Mouse (Mus musculus) lung, postnatal 4 days (tissue): ENCODE measurements around the gene Fam196b.

ENCODE experiments used
- DNase-seq, 2 experiments: peaks; one replicate each; pipeline ENCODE4 v3.0.0; 2021

The Fam196b gene

DNA sequence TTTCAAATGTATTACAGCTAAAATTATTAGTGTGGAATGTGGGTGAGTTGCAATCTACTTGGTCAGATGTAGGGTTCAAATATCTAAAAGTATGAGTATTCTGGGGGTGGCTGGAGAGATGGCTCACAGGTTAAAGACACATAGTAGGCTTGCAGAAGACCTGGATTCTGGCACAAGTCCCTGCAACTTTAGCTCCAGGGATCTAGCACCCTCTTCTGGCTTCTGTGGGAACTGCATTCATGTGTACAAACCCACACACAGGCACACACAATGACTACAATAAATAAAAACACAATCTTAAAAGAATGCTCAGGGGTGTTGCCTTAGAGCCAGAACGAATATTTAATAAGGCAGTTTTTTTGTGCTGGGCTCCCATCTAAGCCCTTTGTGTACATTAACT is 23.3 kb downstream of the Fam196b start:
- DNase-seq = no peak

DNA sequence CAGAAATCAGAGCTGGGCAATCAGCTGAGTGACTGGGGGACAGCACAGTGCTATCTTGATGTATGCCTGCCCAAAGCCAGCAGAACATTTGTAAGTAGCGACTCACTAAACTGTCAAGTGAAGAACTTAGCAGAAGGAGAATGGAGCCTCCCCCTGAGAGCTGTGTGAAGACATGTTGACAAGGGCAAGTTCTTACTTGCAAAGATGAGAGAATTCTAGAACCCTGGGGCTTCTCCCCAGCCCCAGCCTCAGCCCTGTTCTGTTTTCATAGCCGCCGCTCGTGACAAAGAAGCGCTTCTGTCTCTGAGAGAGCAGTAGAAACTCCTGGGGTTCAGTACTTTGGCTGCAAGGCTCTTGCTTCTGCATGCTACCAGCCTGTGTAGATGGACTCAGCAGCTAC is 25.1 kb downstream of the Fam196b start:
- no peak for DNase-seq

DNA sequence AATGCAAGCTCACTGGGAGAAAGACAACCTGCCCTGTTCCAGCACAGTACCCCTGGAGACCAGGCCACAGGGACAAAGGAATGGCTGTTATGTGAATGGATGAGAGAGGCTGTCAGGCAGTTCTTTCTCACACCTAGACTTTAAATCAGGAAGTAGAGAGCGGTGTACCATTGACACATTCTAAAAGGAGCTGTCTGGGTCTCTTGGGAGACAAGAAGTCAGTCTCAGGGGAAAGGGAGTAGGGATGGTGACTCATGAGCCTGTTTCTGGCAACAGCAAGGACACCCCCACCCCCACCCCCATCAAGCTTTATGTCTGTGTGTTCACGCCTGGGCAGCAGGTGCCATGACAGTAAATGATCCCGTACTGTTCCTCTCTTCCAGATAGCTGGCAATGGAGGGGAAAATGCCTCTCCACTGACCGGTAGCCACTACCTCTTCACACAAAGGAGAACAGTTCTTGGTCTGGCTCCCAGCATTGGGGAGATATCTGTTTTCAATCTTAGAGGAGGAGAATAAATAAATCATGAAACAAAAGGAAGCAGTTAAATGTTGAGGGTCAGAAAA is 29.2 kb downstream of the Fam196b start:
- no peak for DNase-seq

DNA sequence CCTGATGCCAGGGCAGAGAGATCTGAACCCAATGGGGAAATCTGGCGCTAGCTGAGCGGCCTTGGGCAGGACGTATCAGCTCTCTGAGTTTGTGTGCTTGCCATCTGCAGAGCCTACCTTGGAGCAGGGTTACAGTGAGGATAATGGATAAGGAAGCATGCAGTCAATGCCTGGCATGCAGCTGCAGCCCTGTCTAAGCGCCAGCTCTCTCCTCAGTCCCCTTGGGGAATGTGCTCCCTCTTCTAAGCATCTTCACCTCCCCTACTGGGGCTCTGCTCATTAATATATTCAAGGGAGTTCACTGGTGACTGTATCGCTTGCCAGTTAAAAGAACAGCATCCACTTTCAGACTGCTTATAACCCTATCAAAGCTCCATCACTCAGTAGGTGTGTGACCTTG is 29.7 kb downstream of the Fam196b start:
- no peak for DNase-seq

DNA sequence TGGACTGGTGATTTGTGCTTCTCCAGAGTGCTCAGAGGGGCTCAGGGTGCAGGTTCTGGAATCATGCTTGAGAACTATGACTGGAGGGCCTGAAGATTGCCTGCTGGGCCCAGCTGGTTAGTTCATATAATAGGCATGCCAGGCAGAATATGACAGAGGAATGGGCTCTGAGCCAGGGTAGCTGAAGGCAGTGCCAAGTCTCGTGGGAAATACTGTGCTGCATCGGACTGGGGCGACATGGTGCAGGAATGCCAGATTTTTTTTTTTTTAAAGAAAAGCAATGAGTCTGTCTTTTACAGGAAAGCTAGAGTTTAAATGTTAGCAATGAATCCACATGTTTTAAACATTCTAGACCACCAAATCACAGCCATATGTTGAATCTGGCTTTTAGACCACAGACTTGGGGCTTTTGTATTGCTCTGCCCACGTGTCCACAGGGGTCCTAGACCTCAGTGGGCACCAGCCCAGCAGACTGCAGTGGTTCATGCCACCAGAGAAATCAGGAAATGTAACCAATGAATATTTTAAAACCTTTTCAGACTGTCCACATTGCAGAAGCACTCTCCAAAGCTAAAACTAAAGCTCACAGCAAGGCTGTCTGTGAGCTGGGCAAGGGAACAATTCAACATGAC is 33.8 kb downstream of the Fam196b start:
- peak; percentile 62 to 79 for DNase-seq

DNA sequence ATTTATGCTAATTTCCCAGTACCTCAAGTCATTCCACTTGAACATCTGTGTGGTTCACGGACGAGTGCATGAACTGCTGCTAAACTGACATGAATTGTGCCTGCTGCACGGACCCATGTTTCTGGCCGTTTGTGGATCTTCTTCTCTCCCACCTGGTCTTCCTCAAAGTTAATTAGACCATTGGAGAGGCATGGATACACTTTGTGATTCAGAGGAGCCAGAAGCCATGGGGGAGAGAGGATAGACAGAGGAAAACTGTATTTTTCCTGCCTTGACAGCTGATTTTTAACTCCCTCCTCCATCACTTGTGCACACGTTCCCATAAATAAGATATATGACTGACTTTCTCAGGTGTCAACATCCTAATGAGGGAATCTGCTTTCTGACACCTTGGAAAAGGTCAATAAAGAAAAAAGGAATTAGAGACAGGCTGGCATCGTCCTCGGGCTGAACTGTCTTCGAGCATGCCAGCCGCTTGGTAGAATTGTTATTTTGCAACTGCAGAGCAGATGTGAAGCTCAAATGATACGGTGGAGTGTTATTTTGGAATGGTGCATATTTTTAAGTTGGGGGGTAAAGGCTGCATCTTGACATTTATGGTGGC is 34.9 kb downstream of the Fam196b start:
- DNase-seq = no peak

DNA sequence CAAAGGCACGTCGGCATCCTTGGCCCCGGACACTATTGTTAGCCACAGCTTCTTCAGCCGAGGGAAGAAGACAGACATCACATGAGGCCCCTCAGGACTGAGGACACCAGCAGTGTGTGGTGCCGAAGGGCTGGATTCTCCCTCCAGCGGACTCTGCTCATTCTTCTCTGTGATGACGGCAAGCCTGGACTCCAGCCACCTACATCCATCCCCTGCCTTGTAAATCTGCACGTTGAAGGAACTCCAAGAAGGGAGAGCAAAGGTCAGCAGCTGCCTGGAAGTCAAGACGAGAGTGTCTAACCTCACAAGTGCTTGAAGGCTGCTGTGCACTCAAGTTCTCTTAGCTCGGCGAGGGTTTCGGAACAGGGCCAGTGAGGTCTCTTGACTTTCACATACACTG is 40.8 kb downstream of the Fam196b start:
- DNase-seq = no peak

DNA sequence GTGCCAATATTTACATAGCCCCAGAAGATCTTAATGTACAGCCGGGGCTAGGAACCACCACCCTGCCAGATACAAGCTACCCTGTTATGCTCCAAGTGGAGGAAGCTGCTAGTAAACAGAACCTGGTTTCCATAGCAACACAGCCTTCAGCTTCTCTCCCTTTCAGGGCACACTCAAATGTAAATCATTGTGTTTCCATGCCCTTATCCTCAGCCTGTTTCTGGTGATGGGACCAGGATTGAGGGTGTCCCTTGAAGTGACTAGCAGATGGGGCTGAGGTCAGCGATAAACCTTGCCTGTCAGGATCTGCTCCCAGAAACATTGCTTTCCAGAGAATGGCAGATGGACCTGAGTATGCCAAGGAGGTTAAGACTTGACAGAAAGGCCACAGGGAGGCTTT is 41.5 kb downstream of the Fam196b start:
- DNase-seq = no peak

DNA sequence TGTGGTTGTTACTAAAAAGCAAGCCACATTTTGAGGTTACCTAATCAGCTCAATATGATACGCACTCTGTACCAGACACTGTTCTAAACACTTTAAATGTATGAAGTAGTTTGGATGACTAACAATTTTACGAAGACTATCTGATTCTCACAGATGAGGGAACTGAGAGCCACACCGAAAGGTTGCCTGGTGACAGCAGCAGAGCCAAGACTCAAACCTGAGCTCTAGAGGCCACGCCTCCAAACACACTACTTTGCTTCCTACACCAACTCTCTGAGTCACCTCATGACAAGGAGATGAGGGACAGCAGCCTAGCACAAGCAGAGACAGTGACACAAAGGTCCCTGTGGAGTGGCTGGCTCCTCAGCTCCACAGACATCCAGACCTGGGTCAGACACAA is 57.6 kb downstream of the Fam196b start:
- DNase-seq = no peak

DNA sequence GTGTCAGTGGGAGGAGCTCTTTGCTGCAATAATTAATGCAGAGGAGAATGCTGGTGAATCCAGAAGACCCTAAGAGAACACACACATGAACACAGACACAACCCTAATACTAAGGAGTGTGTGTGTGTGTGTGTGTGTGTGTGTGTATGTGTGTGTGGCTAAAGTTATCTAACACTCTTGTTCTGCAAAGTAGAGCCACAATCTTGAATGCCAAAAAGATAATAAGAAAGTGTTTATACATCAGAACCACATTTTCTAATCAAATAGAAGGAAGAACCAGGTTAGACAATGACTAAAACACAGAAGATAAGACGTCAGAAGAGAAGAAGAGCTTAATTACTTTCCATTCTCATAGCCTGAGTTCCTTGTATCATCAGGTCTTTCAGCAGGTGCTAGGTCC is 60.9 kb downstream of the Fam196b start:
- DNase-seq = no peak

DNA sequence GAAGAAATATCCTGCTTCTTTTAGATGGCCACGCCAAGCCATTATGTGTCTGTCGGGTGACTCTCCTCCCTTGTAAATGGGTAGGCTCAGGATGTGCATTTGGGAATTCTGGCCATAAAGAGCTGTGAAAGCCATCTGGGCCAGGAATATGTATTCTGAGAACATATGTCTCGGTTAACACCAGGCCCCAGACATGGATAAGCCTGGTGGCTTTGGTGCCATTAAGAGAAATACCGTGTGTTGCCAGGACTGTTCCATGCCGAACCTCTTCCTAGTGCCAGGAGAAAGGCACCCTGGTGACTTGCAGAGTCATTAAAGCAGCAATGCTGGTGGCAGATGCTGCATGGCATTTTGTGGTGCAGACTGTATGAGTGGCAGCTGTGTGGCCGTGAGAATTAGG is 63.0 kb downstream of the Fam196b start:
- DNase-seq = no peak

DNA sequence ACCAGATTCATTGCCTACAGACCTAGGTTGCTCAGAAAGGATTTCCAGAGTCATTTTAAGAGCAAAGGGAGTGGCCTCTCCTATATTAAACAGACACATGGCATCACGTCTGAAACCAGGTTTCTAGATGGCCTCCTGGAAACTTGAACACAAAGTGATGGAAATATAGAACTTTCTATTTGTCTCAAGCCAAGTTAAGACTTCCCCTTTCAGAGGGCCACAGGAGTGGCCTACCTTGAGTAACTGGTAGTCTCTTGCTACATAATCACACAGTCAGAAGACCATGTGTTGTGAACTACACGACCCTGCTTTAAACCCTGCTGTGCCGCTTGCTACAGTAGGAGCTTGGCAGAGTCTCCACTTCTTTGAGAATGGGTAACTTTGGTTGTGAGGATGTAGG is 68.9 kb downstream of the Fam196b start:
- no peak for DNase-seq

DNA sequence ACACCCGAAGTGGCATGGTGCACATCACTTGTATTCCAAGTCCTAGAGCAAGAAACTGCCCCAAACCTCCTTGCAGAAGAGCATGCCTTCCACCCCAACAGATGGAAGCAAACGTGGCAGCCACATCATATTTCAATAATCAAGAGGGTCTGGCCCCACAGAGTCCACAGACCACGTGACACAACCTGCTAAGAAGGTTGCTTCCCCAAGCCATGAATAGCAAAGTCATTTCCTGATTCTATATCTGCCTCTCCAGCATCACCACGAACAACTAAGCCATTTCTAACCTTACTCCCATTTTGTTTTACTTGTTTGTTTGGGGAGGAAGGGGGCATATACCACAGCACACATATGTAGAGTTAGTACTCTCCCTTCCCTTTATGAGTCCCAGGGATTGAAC is 69.6 kb downstream of the Fam196b start:
- no peak for DNase-seq

DNA sequence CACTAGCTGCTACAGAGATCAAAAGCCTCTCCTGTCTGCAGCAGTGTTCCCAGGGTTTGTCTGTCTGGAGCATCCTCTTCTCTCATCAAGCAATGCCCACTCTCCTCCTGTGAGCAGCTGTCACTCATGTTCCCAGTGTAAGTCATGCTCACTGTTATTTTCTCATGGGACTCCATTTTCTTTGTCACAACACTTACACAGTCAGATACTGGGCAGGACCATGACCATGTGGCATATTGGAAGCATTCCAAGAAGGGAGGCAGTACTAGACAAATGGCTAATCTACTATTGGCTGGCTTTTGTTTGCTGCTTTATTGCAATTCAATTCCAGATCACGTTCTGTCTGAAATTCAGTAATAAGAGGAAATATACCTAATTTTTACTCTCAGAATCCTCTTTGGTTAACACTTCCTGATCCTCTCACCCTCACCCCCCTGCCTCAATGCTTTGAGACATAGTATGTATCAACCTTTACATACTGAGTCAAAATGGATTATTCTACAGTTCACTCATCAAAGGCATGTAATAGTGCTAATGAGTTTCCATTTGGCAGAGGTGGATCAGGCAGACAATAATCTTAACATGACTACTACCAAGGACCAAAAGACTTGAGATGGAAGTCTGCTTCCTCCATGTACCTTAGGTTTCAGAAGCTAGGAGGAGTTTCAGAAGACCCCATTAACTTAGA is 70.5 kb downstream of the Fam196b start:
- DNase-seq = no peak

DNA sequence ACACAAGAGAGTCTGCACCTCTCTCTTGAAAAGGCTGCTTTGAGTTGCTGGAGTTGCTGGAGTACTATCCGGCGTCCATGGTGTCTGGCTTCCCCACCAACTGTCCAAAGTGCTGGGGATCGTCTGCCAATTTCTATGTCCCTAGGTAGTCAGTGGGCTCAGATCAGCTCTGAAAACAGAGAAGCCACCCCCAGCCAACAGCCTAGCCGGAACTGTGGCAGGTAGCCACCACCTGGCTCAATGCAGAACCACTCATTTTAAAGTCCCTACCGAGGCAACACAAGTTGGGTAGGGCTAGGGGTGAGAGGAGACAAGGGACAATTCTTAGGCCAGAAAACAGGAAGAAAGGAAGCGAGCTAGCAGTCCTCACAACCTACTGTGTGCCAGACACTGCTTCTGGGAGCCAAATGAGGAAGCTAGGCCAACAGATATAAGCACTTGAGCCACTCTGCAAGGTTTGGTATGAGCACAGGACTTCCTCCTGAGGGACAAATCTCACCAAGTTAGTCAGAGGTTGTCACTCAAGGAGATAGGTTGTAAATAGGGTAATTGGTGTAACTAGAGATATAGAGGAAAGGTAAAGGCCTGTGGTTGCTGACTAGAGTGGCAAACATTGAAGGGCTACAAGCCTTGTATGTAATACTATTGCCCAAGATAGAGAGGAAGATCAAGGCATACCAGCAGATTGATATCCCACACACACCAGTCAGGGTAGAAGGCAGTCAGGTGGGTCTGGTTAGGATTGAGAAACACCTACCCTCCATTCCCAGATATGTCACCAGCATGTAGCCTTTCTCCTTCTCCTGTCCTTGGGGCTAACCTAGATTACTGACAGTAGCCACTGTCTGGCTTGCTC is 74.9 kb downstream of the Fam196b start:
- no peak for DNase-seq

DNA sequence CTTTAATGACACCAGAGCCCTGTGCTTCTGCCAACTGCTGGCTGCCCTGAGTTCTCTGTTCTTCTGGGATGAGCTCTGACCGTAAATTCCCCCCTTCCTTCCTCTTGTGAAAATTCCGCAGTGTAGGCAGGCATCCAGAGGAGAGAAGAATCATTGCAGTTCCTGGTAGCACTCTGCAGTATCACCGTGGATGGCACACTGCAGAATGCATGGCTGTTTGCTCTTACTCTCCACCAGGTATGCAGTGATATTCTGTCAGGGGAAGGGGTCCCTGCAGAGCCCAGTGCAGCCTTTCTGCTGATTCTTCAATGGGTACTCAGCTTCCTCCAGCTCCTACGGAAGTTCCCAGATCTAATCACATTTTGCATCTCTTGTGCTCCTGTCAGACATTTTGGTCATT is 77.5 kb downstream of the Fam196b start:
- no peak for DNase-seq

DNA sequence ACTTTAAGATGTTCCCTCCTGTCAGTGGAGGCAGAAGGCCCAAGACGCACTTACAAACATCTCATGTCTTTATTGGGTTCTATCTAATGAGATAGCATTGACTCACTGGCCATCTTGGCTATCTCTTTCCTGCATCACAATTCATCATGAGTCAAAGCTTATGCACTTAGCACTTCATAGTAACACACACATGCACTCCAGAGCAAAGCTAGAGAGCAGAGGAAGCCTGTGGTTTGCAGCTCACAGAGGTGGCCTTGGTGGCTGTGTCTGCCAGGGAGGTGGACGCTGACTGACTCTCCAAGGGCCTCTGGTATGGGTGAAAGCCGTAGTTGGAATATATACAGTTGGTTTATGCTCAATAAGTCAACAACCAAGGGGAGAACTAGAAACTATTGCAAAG is 81.2 kb downstream of the Fam196b start:
- DNase-seq = no peak

DNA sequence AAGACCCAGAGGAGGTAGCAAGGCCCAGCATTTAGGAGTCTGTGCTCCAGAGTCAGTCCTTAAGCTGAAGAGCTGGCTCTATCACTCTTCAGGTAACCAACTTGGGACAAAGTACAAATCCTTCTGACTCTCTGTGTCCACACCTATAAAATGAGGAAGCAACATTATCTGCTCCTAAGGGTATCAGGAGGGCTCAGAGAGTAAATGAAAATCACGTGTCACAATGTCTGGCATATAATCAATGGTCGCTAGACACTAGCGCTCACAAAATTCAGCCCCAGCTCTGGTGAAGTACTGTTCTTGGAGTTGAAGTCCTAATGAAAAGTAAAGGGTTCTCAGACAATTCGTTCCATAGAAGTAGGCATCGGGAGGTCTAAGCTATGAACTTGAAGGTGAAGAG is 83.0 kb downstream of the Fam196b start:
- no peak for DNase-seq

DNA sequence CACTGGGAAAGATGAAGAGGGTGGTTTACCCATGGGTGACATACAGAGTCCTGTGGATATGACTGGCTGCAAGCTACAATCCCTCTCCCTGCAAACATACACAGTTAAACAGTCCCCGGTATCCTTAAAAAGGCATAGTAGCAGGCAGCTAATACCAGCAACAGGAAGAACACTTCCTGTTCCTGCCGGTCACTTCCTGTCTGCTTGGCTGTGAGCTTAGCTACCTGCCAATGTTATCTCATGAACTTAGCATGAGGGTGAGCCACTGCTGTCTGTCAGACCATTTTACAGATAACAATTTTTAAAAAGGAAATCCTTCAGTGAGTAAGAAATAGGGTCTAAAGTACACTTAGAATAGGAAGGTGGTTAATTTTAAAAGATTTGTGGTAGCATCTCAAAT is 83.9 kb downstream of the Fam196b start:
- no peak for DNase-seq

DNA sequence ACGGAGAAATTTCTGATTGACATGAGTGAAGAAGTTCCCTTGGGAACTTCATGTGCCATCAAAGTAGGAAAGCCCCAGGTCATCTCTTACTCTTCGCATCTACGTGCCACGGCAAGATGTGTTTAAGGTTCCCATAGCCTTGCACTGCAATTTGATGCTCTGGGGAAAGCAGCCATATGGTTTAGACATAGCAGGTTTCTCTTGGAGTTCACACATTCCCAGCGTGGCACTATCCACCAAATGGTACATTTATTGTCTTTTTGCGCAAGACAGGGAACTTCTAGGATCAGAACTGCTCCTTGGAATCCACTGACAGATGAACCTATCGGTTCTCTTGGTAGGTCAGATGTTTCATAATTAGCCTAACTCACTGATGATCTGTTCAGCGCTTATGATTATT is 86.7 kb downstream of the Fam196b start:
- no peak for DNase-seq

DNA sequence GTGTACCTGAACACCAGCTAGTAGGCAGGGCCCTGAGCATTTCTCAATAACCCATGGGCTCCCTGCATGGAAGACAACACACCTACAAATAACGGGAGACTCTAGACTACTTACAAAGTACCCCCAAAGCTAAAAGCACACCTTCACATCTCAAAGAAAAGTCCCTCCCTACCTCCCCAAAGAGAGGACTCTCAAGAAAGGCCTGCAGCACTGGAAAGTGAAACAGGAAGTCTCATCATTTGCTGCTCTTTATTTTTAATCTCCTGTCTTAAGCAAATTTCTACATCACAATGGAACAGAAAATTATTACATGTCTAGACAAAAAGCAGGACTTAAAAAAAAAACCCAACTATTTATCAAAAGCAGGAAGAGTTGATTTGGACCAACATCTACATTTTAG is 90.7 kb downstream of the Fam196b start:
- DNase-seq = no peak

DNA sequence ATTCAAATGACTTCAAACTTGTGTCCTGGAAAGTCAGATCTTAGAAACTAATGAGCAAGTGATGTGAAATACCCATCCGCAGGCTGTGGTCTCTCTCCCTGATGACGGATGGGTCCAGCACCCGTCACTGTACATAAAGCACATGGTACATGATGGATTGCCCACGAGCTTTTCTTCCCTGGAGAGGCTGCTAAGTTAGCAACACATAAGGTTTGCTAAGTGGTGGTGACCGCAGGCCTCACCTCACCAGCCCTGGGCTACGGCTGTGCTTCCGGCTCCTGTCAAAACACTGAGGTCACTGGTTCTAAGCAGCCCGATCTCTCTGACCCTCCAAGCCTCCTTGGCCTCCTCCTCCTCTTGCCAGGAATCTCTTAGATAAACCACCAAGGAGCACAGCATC is 91.7 kb downstream of the Fam196b start:
- DNase-seq = no peak

DNA sequence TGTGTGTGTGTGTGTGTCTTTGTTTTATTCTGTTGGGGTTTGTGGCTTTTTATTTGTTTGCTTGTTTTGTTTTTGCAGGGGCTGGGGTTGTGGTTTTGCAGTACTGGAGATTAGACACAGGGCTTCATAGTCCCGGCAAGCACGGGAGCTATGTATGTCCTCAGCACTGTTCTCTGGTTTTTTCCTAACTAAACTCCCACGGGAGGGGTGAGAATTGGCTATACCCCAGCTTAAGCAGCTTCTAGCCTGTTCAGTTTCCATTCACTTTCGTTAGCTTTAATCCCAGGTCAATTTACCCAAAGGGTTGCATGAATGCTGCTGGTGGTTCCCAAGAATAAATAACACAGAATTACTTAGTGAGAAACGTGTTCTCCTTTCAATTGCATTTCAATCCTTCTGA is 92.2 kb downstream of the Fam196b start:
- no peak for DNase-seq
